Comparison of ENCODE assay signal across 2 mouse cellular contexts in the genomic region with DNA sequence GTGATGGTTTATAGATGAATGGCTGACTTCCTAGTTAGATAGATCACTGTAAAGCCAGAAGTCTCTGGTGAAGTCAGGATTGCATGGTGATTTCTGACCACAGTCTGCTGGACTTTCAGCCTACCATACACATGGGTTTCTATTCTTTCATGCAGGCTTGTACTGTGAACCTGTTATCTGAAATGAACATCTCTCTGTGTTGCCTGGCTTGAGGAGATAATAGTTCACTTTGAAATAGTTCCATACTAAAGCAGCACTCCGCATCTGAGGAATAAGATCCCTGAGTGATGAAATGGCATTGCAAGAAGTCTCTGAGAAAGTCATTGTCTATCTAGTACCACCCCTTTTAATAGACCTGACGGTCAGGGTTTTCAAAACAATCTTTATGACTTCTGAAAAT.
TF ChIP-seq lines count a peak whose summit lies in the region.

No protein-coding gene starts in this region.

TF ChIP-seq in MEL, 35 proteins besides CTCF, POLR2A, EP300 and RAD21 (continued from another document):
- TF ChIP-seq ETS1 (IDR thresholded peaks at IDR 0.05; ENCODE audit: low read depth, low read length) = peak; percentile 43; the same call in 1 of the 2 replicates
- TF ChIP-seq RCOR1 (IDR thresholded peaks at IDR 0.05; ENCODE audit: low read depth, low read length) = 0 out of 2 replicates have a peak, but pooled peaks have one; percentile 21
- TF ChIP-seq TAL1 (IDR thresholded peaks at IDR 0.05; ENCODE audit: low read length) = peak; percentile 45; the same call in 1 of the 2 replicates
- no peak for TF ChIP-seq MAX (IDR thresholded peaks at IDR 0.05; ENCODE audit: low read length)
- TF ChIP-seq TCF12 (IDR thresholded peaks at IDR 0.05; ENCODE audit: low read depth, low read length) = peak; percentile 77
- TF ChIP-seq GATA1 (IDR thresholded peaks at IDR 0.05; ENCODE audit: low read depth, low read length) = peak; percentile 76

TF ChIP-seq in myocyte, 11 proteins besides CTCF, POLR2A, EP300 and RAD21 (continued from another document):
- TF ChIP-seq MYOG (IDR thresholded peaks at IDR 0.05; ENCODE audit: control insufficient read depth in 1 of 3, insufficient read depth in 1 of 3, insufficient read length in 2 of 3, low read depth in 2 of 3) (no peak), POLR2AphosphoS2 (IDR thresholded peaks at IDR 0.05; ENCODE audit: insufficient read length, low read depth) (no peak), REST (IDR thresholded peaks at IDR 0.05; ENCODE audit: insufficient read depth, insufficient read length) (no peak), TCF3 (IDR thresholded peaks at IDR 0.05; ENCODE audit: insufficient read length, low read depth) (no peak)
